Mouse (Mus musculus): ENCODE measurements around the gene Ctnnbl1. TPM values are rescaled to one million over a fixed set of nuclear protein-coding genes. Genes with fewer than 3 reads are reported as not detected.

Gene Ctnnbl1
- polyA plus RNA-seq, 1 experiment from 2014 or later: 87.8 TPM

- peaks cover 30% of the 10 kb centered on the region for H3K4me1 ChIP-seq (replicated peaks)
- H3K9ac ChIP-seq (replicated peaks): no peak overlapping the region
- H3K4me3 ChIP-seq (replicated peaks): no peak overlapping the region
- no peak overlapping the region for H3K27ac ChIP-seq
- WGBS: 93% methylated on average over 4 of the region's 4 CpGs
- H3K4me2 ChIP-seq (replicated peaks): no peak overlapping the region
- no peak for ATAC-seq
- H3K9me3 ChIP-seq: no peaks in the 10 kb centered on the region
- peaks cover 32% of the 10 kb centered on the region for H3K36me3 ChIP-seq
- no peaks in the 10 kb centered on the region for H3K27me3 ChIP-seq
Observed at GRCm38 (mm10) chr2:157813121-157813520, 75.9 kb downstream of the Ctnnbl1 start.

GRCm38 (mm10) chr2:157814116-157814964 is 77.1 kb downstream of the Ctnnbl1 start:
- peaks cover 34% of the 10 kb centered on the region for H3K36me3 ChIP-seq
- H3K4me2 ChIP-seq (replicated peaks): no peak overlapping the region
- no peak for ATAC-seq
- no peaks in the 10 kb centered on the region for H3K9me3 ChIP-seq
- 75% methylated on average over 11 of the region's 11 CpGs for WGBS
- no peak overlapping the region for H3K4me3 ChIP-seq (replicated peaks)
- H3K9ac ChIP-seq (replicated peaks): no peak overlapping the region
- peaks cover 23% of the 10 kb centered on the region for H3K4me1 ChIP-seq (replicated peaks)
- no peaks in the 10 kb centered on the region for H3K27me3 ChIP-seq
- H3K27ac ChIP-seq: peak overlapping the region; percentile 37; the same call in 1 of the 2 replicates

- Histone ChIP-seq H3K36me3 (peaks cover 36% of the 10 kb centered on the region), H3K27ac (no peak overlapping the region), H3K9ac (replicated peaks) (no peak overlapping the region), H3K27me3 (no peaks in the 10 kb centered on the region), H3K4me3 (replicated peaks) (no peak overlapping the region), H3K4me2 (replicated peaks) (no peak overlapping the region), H3K9me3 (no peaks in the 10 kb centered on the region), H3K4me1 (replicated peaks) (peaks cover 26% of the 10 kb centered on the region)
- no peak for ATAC-seq
- whole genome bisulfite sequencing: 97% methylated on average over 2 of the region's 2 CpGs
Observed at GRCm38 (mm10) chr2:157814965-157815283, 77.7 kb downstream of the Ctnnbl1 start.

- H3K36me3 ChIP-seq: peaks cover 16% of the 10 kb centered on the region
- H3K4me1 ChIP-seq (replicated peaks): peaks cover 38% of the 10 kb centered on the region
- H3K9me3 ChIP-seq: no peaks in the 10 kb centered on the region
- H3K4me3 ChIP-seq (replicated peaks): no peak overlapping the region
- no peak overlapping the region for H3K4me2 ChIP-seq (replicated peaks)
- peak overlapping the region; percentile 59; the same call in 1 of the 2 replicates for H3K27ac ChIP-seq
- no peak overlapping the region for H3K9ac ChIP-seq (replicated peaks)
- ATAC-seq: no peak
- WGBS: 67% methylated on average over 9 of the region's 9 CpGs
- H3K27me3 ChIP-seq: no peaks in the 10 kb centered on the region
Observed at GRCm38 (mm10) chr2:157817672-157818071, 80.5 kb downstream of the Ctnnbl1 start.

- H3K36me3 ChIP-seq: peaks cover 11% of the 10 kb centered on the region
- H3K9ac ChIP-seq (replicated peaks): no peak overlapping the region
- peaks cover 38% of the 10 kb centered on the region for H3K4me1 ChIP-seq (replicated peaks)
- H3K27me3 ChIP-seq: no peaks in the 10 kb centered on the region
- ATAC-seq: no peak
- 83% methylated on average over 15 of the region's 15 CpGs for WGBS
- peak overlapping the region; percentile 25 for H3K27ac ChIP-seq
- no peaks in the 10 kb centered on the region for H3K9me3 ChIP-seq
- H3K4me3 ChIP-seq (replicated peaks): no peak overlapping the region
- no peak overlapping the region for H3K4me2 ChIP-seq (replicated peaks)
Observed at GRCm38 (mm10) chr2:157818576-157819320, 81.5 kb downstream of the Ctnnbl1 start.

GRCm38 (mm10) chr2:157819401-157819800 is 82.2 kb downstream of the Ctnnbl1 start:
- peaks cover 31% of the 10 kb centered on the region for H3K4me1 ChIP-seq (replicated peaks)
- peak overlapping the region; percentile 21; the same call in 1 of the 2 replicates for H3K27ac ChIP-seq
- H3K9me3 ChIP-seq: no peaks in the 10 kb centered on the region
- H3K27me3 ChIP-seq: no peaks in the 10 kb centered on the region
- WGBS: 94% methylated on average over 12 of the region's 12 CpGs
- ATAC-seq: no peak
- no peak overlapping the region for H3K4me3 ChIP-seq (replicated peaks)
- peaks cover 18% of the 10 kb centered on the region for H3K36me3 ChIP-seq
- no peak overlapping the region for H3K9ac ChIP-seq (replicated peaks)
- no peak overlapping the region for H3K4me2 ChIP-seq (replicated peaks)

GRCm38 (mm10) chr2:157821259-157821658 is 84.1 kb downstream of the Ctnnbl1 start:
- H3K9ac ChIP-seq (replicated peaks): no peak overlapping the region
- ATAC-seq: peak; percentile 66; the same call in 1 of the 2 replicates
- no peaks in the 10 kb centered on the region for H3K9me3 ChIP-seq
- H3K4me1 ChIP-seq (replicated peaks): peaks cover 28% of the 10 kb centered on the region
- H3K27me3 ChIP-seq: no peaks in the 10 kb centered on the region
- H3K27ac ChIP-seq: peak overlapping the region; percentile 63
- H3K4me2 ChIP-seq (replicated peaks): no peak overlapping the region
- WGBS: 33% methylated on average over 4 of the region's 4 CpGs
- H3K4me3 ChIP-seq (replicated peaks): no peak overlapping the region
- peaks cover 27% of the 10 kb centered on the region for H3K36me3 ChIP-seq

GRCm38 (mm10) chr2:157823456-157823855 is 86.3 kb downstream of the Ctnnbl1 start:
- WGBS: 82% methylated on average over 3 of the region's 3 CpGs
- H3K9me3 ChIP-seq: no peaks in the 10 kb centered on the region
- peaks cover 19% of the 10 kb centered on the region for H3K4me1 ChIP-seq (replicated peaks)
- peaks cover 29% of the 10 kb centered on the region for H3K36me3 ChIP-seq
- H3K4me2 ChIP-seq (replicated peaks): no peak overlapping the region
- H3K27ac ChIP-seq: no peak overlapping the region
- no peak overlapping the region for H3K4me3 ChIP-seq (replicated peaks)
- H3K27me3 ChIP-seq: no peaks in the 10 kb centered on the region
- no peak overlapping the region for H3K9ac ChIP-seq (replicated peaks)
- no peak for ATAC-seq

GRCm38 (mm10) chr2:157824249-157824648 is 87.0 kb downstream of the Ctnnbl1 start:
- no peak overlapping the region for H3K4me2 ChIP-seq (replicated peaks)
- H3K27me3 ChIP-seq: no peaks in the 10 kb centered on the region
- H3K36me3 ChIP-seq: peaks cover 28% of the 10 kb centered on the region
- peaks cover 15% of the 10 kb centered on the region for H3K4me1 ChIP-seq (replicated peaks)
- no peak overlapping the region for H3K9ac ChIP-seq (replicated peaks)
- H3K4me3 ChIP-seq (replicated peaks): no peak overlapping the region
- 94% methylated on average over 11 of the region's 11 CpGs for WGBS
- no peak for ATAC-seq
- H3K27ac ChIP-seq: no peak overlapping the region
- H3K9me3 ChIP-seq: no peaks in the 10 kb centered on the region

GRCm38 (mm10) chr2:157830101-157830500 is 92.9 kb downstream of the Ctnnbl1 start:
- Histone ChIP-seq H3K4me3 (replicated peaks) (no peak overlapping the region), H3K9me3 (no peaks in the 10 kb centered on the region), H3K27me3 (no peaks in the 10 kb centered on the region), H3K27ac (no peak overlapping the region), H3K9ac (replicated peaks) (no peak overlapping the region), H3K36me3 (peaks cover 5% of the 10 kb centered on the region; the same call in 1 of the 2 replicates), H3K4me1 (replicated peaks) (no peaks in the 10 kb centered on the region), H3K4me2 (replicated peaks) (no peak overlapping the region)
- WGBS: 90% methylated on average over 6 of the region's 6 CpGs
- no peak for ATAC-seq

- Histone ChIP-seq H3K4me1 (replicated peaks) (no peaks in the 10 kb centered on the region), H3K9me3 (no peaks in the 10 kb centered on the region), H3K27me3 (no peaks in the 10 kb centered on the region), H3K36me3 (peaks cover 5% of the 10 kb centered on the region; the same call in 1 of the 2 replicates), H3K4me3 (replicated peaks) (no peak overlapping the region), H3K27ac (no peak overlapping the region), H3K4me2 (replicated peaks) (no peak overlapping the region), H3K9ac (replicated peaks) (no peak overlapping the region)
- 85% methylated on average over 10 of the region's 10 CpGs for WGBS
- ATAC-seq: no peak
Observed at GRCm38 (mm10) chr2:157830620-157831354, 93.6 kb downstream of the Ctnnbl1 start.

- H3K27ac ChIP-seq: peak overlapping the region; percentile 46
- no peak overlapping the region for H3K9ac ChIP-seq (replicated peaks)
- H3K9me3 ChIP-seq: no peaks in the 10 kb centered on the region
- no peak overlapping the region for H3K4me2 ChIP-seq (replicated peaks)
- H3K36me3 ChIP-seq: peaks cover 30% of the 10 kb centered on the region; the same call in 1 of the 2 replicates
- H3K27me3 ChIP-seq: no peaks in the 10 kb centered on the region
- 71% methylated on average over 8 of the region's 8 CpGs for WGBS
- no peak overlapping the region for H3K4me3 ChIP-seq (replicated peaks)
- ATAC-seq: no peak
- H3K4me1 ChIP-seq (replicated peaks): peaks cover 21% of the 10 kb centered on the region
Observed at GRCm38 (mm10) chr2:157837050-157837449, 99.8 kb downstream of the Ctnnbl1 start.

Data from midbrain, embryonic 13.5 days (tissue).